Mouse (Mus musculus): ENCODE measurements around the gene Smarce1. TPM values are rescaled to one million over a fixed set of nuclear protein-coding genes. Genes with fewer than 3 reads are reported as not detected.

Gene Smarce1
- polyA plus RNA-seq, 1 experiment from 2014 or later = 125 TPM

DNA sequence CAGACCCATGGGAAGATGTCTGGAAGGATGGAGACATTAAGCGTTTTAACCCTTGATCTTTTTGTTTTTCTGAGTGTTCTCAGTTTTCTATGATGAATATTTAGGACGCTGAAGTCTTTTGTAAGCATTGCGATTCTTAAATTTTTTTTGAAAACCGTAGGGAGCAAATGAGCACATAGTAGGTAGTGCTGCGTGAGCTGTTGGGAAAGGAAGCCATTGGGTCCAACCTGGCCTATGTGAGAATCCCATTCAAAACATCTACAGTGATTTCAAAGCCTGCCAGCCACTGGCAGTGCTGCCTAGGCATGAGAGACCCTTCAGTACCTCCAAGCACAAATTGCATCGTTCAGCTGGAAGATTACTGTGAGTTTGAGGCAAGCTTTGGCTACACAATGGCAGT is 60.8 kb downstream of the Smarce1 start:
- Histone ChIP-seq H3K4me1 (ENCODE audit: control insufficient read depth, insufficient read depth, low read length) (no peaks in the 10 kb centered on the region), H3K4me2 (no peak overlapping the region), H3K36me3 (ENCODE audit: control insufficient read depth, insufficient read depth, low read length) (no peaks in the 10 kb centered on the region), H3K4me3 (ENCODE audit: low read depth, low read length) (no peak overlapping the region), H3K9ac (ENCODE audit: low read depth, low read length) (no peak overlapping the region), H3K27ac (ENCODE audit: low read depth, low read length) (no peak overlapping the region), H3K27me3 (ENCODE audit: control insufficient read depth, insufficient read depth, low read length) (no peaks in the 10 kb centered on the region), H3K9me3 (replicated peaks; ENCODE audit: control insufficient read depth, low read length) (no peaks in the 10 kb centered on the region)
- WGBS (ENCODE audit: insufficient replicate concordance) = 88% methylated on average over 6 of the region's 6 CpGs
- no peak for ATAC-seq (replicated peaks; ENCODE audit: insufficient number of reproducible peaks, low FRiP score, low TSS enrichment)

DNA sequence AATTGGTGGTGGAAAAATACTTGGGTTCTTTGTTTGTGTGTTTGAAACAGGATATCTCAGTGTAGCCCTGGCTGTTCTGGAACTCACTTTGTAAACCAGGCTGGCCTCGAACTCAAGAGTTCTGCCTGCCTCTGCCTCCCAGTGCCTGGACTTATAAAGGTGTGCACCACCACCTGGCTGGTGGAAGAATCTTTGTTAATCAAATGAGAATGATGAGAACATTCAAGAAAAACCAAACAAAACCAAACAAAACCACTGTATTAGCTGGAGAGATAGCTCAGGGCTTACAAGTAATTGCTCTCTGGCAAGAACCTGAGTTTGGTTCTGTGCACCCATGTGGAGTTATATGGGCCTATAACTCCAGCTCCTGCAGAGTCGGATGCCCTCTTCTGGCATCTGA is 61.4 kb downstream of the Smarce1 start:
- H3K9ac ChIP-seq (ENCODE audit: low read depth, low read length) = no peak overlapping the region
- no peak for ATAC-seq (replicated peaks; ENCODE audit: insufficient number of reproducible peaks, low FRiP score, low TSS enrichment)
- 84% methylated on average over 2 of the region's 2 CpGs for WGBS (ENCODE audit: insufficient replicate concordance)
- H3K9me3 ChIP-seq (replicated peaks; ENCODE audit: control insufficient read depth, low read length) = no peaks in the 10 kb centered on the region
- H3K4me3 ChIP-seq (ENCODE audit: low read depth, low read length) = no peak overlapping the region
- no peaks in the 10 kb centered on the region for H3K4me1 ChIP-seq (ENCODE audit: control insufficient read depth, insufficient read depth, low read length)
- H3K4me2 ChIP-seq = no peak overlapping the region
- no peaks in the 10 kb centered on the region for H3K27me3 ChIP-seq (ENCODE audit: control insufficient read depth, insufficient read depth, low read length)
- H3K27ac ChIP-seq (ENCODE audit: low read depth, low read length) = no peak overlapping the region
- H3K36me3 ChIP-seq (ENCODE audit: control insufficient read depth, insufficient read depth, low read length) = no peaks in the 10 kb centered on the region

DNA sequence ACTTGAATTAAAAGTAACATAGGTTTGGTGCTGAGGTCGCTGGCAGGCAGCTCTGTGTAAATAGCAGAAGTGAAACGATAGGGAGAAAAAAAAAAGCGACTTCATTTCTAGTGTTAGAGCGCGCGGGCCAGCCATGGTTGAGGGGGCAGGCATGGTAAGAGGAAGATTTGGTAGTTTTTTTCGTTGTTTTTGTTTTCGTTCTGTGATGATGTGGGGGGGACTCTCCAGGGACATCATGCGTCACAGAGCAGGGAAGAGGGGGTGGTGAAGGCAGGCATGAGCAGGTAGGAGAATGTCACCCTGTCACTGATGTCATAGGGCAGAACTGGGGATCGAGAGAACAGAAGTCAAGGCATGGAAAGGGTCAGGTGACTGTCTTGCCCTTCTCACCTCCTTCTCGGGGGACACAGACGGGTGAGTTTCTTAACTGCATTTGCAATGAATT is 62.8 kb downstream of the Smarce1 start:
- WGBS (ENCODE audit: insufficient replicate concordance) = 72% methylated on average over 12 of the region's 12 CpGs
- no peak overlapping the region for H3K27ac ChIP-seq (ENCODE audit: low read depth, low read length)
- no peak overlapping the region for H3K4me3 ChIP-seq (ENCODE audit: low read depth, low read length)
- no peaks in the 10 kb centered on the region for H3K36me3 ChIP-seq (ENCODE audit: control insufficient read depth, insufficient read depth, low read length)
- no peak overlapping the region for H3K9ac ChIP-seq (ENCODE audit: low read depth, low read length)
- H3K4me1 ChIP-seq (ENCODE audit: control insufficient read depth, insufficient read depth, low read length) = no peaks in the 10 kb centered on the region
- H3K27me3 ChIP-seq (ENCODE audit: control insufficient read depth, insufficient read depth, low read length) = no peaks in the 10 kb centered on the region
- H3K9me3 ChIP-seq (replicated peaks; ENCODE audit: control insufficient read depth, low read length) = no peaks in the 10 kb centered on the region
- no peak for ATAC-seq (replicated peaks; ENCODE audit: insufficient number of reproducible peaks, low FRiP score, low TSS enrichment)
- no peak overlapping the region for H3K4me2 ChIP-seq

DNA sequence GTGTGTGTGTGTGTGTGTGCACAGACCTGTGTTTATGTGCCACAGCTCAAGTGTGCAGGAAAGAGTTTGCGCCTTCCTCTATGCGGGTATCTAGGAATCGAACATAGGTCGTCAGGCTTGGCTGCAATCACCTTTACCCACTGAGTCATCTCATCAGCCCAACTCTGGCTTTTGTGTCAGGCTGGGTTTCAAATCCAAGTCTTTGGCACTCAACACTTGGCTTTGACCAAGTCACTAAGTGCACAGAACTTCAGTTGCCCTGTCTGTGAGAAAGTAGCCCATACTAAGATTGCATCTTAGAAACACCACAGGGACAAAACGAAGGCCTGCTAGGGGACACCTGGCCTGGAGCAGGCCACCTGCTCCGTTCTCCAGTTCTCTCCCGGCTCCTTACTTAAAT is 63.2 kb downstream of the Smarce1 start:
- ATAC-seq (replicated peaks; ENCODE audit: insufficient number of reproducible peaks, low FRiP score, low TSS enrichment) = no peak
- Histone ChIP-seq H3K27ac (ENCODE audit: low read depth, low read length) (no peak overlapping the region), H3K27me3 (ENCODE audit: control insufficient read depth, insufficient read depth, low read length) (no peaks in the 10 kb centered on the region), H3K36me3 (ENCODE audit: control insufficient read depth, insufficient read depth, low read length) (no peaks in the 10 kb centered on the region), H3K4me3 (ENCODE audit: low read depth, low read length) (no peak overlapping the region), H3K9ac (ENCODE audit: low read depth, low read length) (no peak overlapping the region), H3K9me3 (replicated peaks; ENCODE audit: control insufficient read depth, low read length) (no peaks in the 10 kb centered on the region), H3K4me1 (ENCODE audit: control insufficient read depth, insufficient read depth, low read length) (no peaks in the 10 kb centered on the region), H3K4me2 (no peak overlapping the region)
- WGBS (ENCODE audit: insufficient replicate concordance) = 78% methylated on average over 7 of the region's 7 CpGs

DNA sequence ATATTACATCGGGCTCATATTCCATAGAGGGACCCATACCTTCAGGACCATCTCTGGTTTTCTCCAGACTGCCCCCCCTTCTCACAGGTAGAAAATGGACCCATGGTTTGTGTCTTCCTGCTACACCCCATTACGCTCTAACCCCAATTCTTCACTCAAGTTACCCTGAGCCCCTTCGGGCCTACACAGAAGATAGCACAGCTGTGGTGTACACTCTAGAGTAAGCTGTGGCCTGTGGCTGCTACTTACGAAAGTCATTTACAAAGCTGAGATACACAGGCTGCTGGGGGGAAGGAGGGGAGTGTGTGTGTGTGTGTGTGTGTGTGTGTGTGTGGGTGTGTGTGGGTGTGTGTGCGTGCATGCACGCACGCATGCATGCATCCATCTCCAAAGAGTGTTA is 64.6 kb downstream of the Smarce1 start:
- Histone ChIP-seq H3K9me3 (replicated peaks; ENCODE audit: control insufficient read depth, low read length) (no peaks in the 10 kb centered on the region), H3K4me3 (ENCODE audit: low read depth, low read length) (no peak overlapping the region), H3K27me3 (ENCODE audit: control insufficient read depth, insufficient read depth, low read length) (no peaks in the 10 kb centered on the region), H3K9ac (ENCODE audit: low read depth, low read length) (no peak overlapping the region), H3K4me2 (no peak overlapping the region), H3K27ac (ENCODE audit: low read depth, low read length) (no peak overlapping the region), H3K36me3 (ENCODE audit: control insufficient read depth, insufficient read depth, low read length) (no peaks in the 10 kb centered on the region), H3K4me1 (ENCODE audit: control insufficient read depth, insufficient read depth, low read length) (no peaks in the 10 kb centered on the region)
- 88% methylated on average over 7 of the region's 7 CpGs for WGBS (ENCODE audit: insufficient replicate concordance)
- ATAC-seq (replicated peaks; ENCODE audit: insufficient number of reproducible peaks, low FRiP score, low TSS enrichment) = no peak

DNA sequence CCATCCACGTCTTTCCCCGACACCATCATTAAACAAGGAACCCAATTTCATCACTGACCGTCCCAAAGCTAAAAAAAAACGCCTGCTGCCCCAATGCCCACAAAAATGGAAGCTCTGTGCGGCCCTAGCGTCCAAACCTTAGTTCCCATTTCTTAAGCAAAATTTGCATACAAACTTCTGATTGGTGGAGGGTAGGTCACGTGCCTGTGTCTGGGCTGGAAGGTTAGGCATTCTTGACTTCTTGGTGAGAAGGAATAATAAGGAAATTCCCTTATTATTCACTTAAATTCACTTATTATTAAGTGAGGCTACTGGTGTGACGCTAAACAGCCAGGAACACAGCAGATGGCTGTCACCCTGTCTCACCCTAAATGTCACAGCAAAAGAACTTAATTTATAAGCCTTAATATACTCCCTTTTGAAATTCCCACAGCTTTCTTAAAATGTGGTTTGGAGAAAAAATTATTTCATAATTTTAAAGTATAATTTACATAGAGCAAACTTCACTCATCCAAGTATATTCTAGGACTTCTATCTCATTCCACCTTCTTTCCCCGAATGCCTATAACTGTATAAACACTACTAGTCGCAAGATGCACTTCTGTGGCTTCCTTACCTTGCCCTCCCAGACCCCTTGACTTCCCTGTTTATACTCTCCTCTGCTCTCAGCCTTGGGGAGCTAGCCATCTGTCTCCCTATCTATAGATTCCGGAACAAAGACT is 65.6 kb downstream of the Smarce1 start:
- Histone ChIP-seq H3K4me2 (no peak overlapping the region), H3K27ac (ENCODE audit: low read depth, low read length) (no peak overlapping the region), H3K4me1 (ENCODE audit: control insufficient read depth, insufficient read depth, low read length) (no peaks in the 10 kb centered on the region), H3K9ac (ENCODE audit: low read depth, low read length) (no peak overlapping the region), H3K4me3 (ENCODE audit: low read depth, low read length) (no peak overlapping the region), H3K36me3 (ENCODE audit: control insufficient read depth, insufficient read depth, low read length) (no peaks in the 10 kb centered on the region), H3K27me3 (ENCODE audit: control insufficient read depth, insufficient read depth, low read length) (no peaks in the 10 kb centered on the region), H3K9me3 (replicated peaks; ENCODE audit: control insufficient read depth, low read length) (no peaks in the 10 kb centered on the region)
- ATAC-seq (replicated peaks; ENCODE audit: insufficient number of reproducible peaks, low FRiP score, low TSS enrichment) = no peak
- 65% methylated on average over 11 of the region's 11 CpGs for WGBS (ENCODE audit: insufficient replicate concordance)

DNA sequence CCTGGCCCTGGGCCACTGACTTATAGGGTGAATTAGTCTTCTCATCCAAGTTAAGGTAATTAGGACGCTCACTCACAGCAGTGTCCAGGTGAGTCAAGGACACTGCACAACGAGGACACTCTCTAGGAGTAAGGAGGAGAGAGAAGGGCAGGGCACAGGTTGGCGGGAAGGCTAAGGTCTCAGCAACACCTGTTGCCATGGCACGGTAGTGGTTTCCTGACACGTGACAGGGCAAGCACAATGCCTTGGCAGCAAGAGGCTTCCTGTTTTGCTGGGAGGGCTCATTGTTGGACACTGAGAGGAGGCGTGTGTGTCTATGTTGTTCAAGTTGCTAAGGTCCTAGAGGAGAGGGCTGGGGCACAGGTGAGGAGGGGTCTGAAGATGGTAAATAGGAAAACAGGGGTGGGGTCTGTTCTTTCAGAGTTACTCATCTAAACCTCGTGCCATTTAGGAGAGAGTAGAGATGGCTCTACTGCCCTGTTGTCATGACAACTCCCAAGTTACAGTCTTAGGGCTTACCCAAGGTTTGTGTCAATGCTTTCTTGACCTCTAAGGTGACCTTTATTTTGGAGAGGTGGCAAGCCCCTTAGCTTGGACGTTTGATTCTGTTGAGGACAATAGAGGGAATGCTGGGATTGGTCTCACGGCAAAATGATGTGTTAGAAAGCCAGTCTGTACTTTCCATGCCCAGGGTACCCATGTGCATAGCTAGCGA is 67.7 kb downstream of the Smarce1 start:
- Histone ChIP-seq H3K27me3 (ENCODE audit: control insufficient read depth, insufficient read depth, low read length) (no peaks in the 10 kb centered on the region), H3K9ac (ENCODE audit: low read depth, low read length) (no peak overlapping the region), H3K4me1 (ENCODE audit: control insufficient read depth, insufficient read depth, low read length) (no peaks in the 10 kb centered on the region), H3K27ac (ENCODE audit: low read depth, low read length) (no peak overlapping the region), H3K36me3 (ENCODE audit: control insufficient read depth, insufficient read depth, low read length) (no peaks in the 10 kb centered on the region), H3K4me3 (ENCODE audit: low read depth, low read length) (no peak overlapping the region), H3K4me2 (no peak overlapping the region), H3K9me3 (replicated peaks; ENCODE audit: control insufficient read depth, low read length) (no peaks in the 10 kb centered on the region)
- ATAC-seq (replicated peaks; ENCODE audit: insufficient number of reproducible peaks, low FRiP score, low TSS enrichment) = no peak
- WGBS (ENCODE audit: insufficient replicate concordance) = 73% methylated on average over 10 of the region's 10 CpGs

DNA sequence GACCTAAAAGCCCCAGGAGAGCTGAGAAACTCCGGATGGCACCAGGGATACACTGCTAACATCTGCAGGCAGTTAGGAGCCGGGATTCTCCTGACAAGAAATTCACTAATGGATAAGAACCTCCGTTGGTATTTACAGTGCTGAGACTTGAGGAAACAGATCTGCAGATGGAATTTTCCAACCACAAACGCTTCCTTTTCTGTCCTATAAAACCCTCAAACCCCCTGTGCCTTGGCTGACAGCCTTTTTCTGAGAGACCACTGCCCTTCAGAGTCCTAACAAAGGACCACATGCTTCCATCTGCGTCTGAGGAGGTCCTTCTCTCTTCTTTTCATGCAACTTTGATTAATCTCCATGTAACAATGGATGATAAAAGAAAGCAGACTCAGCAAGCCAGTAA is 69.2 kb downstream of the Smarce1 start:
- H3K9me3 ChIP-seq (replicated peaks; ENCODE audit: control insufficient read depth, low read length) = no peaks in the 10 kb centered on the region
- H3K4me1 ChIP-seq (ENCODE audit: control insufficient read depth, insufficient read depth, low read length) = no peaks in the 10 kb centered on the region
- WGBS (ENCODE audit: insufficient replicate concordance) = 36% methylated on average over 5 of the region's 5 CpGs
- no peak overlapping the region for H3K27ac ChIP-seq (ENCODE audit: low read depth, low read length)
- H3K27me3 ChIP-seq (ENCODE audit: control insufficient read depth, insufficient read depth, low read length) = no peaks in the 10 kb centered on the region
- no peak overlapping the region for H3K9ac ChIP-seq (ENCODE audit: low read depth, low read length)
- H3K36me3 ChIP-seq (ENCODE audit: control insufficient read depth, insufficient read depth, low read length) = no peaks in the 10 kb centered on the region
- no peak overlapping the region for H3K4me3 ChIP-seq (ENCODE audit: low read depth, low read length)
- ATAC-seq (replicated peaks; ENCODE audit: insufficient number of reproducible peaks, low FRiP score, low TSS enrichment) = no peak
- no peak overlapping the region for H3K4me2 ChIP-seq

DNA sequence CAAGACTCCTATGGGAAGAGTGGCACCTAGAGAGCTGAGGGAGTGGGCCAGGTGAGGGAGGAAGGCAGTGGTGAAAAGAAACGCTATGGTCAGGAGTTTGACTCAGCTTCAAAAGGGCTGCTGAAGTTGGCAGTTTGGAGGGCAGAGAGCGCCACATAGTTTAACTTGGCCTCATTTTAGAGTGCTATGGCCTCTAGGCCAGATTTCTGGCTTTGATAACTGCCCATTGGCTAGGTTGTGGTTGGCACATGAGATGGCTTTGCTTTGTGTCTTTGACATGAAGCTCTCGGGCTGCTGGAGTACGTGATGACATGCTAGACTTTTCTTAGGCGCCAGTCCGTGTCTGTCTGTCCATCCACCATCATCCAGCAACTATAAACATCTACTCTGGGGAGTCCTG is 70.6 kb downstream of the Smarce1 start:
- WGBS (ENCODE audit: insufficient replicate concordance) = 79% methylated on average over 6 of the region's 6 CpGs
- no peaks in the 10 kb centered on the region for H3K9me3 ChIP-seq (replicated peaks; ENCODE audit: control insufficient read depth, low read length)
- H3K36me3 ChIP-seq (ENCODE audit: control insufficient read depth, insufficient read depth, low read length) = no peaks in the 10 kb centered on the region
- no peak overlapping the region for H3K4me3 ChIP-seq (ENCODE audit: low read depth, low read length)
- H3K27me3 ChIP-seq (ENCODE audit: control insufficient read depth, insufficient read depth, low read length) = no peaks in the 10 kb centered on the region
- H3K4me2 ChIP-seq = no peak overlapping the region
- no peaks in the 10 kb centered on the region for H3K4me1 ChIP-seq (ENCODE audit: control insufficient read depth, insufficient read depth, low read length)
- no peak for ATAC-seq (replicated peaks; ENCODE audit: insufficient number of reproducible peaks, low FRiP score, low TSS enrichment)
- H3K9ac ChIP-seq (ENCODE audit: low read depth, low read length) = no peak overlapping the region
- no peak overlapping the region for H3K27ac ChIP-seq (ENCODE audit: low read depth, low read length)

Data from heart, embryonic 11.5 days (tissue).